Mouse (Mus musculus): ENCODE results near the gene Arrdc5.
A peak's percentile ranks its signal among the peaks of the same experiment; 100 is the strongest.

Gene Arrdc5

GRCm38 (mm10) chr17:56254695-56255094 lies 45.4 kb downstream of the Arrdc5 start:
- DNase-seq (ENCODE audit: low spot score) = no peak

- DNase-seq (ENCODE audit: low spot score) = peak; percentile 65
Observed at GRCm38 (mm10) chr17:56251136-56251829, 48.8 kb downstream of the Arrdc5 start.

- DNase-seq (ENCODE audit: low spot score) = no peak
Observed at GRCm38 (mm10) chr17:56245608-56246007, 54.5 kb downstream of the Arrdc5 start.
